Mouse (Mus musculus) embryonic facial prominence, embryonic 10.5 days (tissue): ENCODE measurements around the gene 1700057G04Rik. TPM values are rescaled to one million over a fixed set of nuclear protein-coding genes. Genes with fewer than 3 reads are reported as not detected.

Experiments used
- DNase-seq: peaks from one replicate; pipeline ENCODE4 v3.0.0-alpha.2; 2017; ENCODE audit warnings: low spot score
- H3K27ac ChIP-seq: fragments of 300-500 bp; sonication (generic); replicated peaks from 2 replicates; pipeline ENCODE4 v1.5.1; 2016; ENCODE audit warnings: mild to moderate bottlenecking
- H3K27me3 ChIP-seq: fragments of 300-500 bp; sonication (generic); replicated peaks from 2 replicates; pipeline ENCODE4 v1.6.1; 2016; ENCODE audit warnings: low read depth, mild to moderate bottlenecking; ENCODE audit not compliant: poor library complexity, severe bottlenecking
- H3K36me3 ChIP-seq: fragments of 300-500 bp; sonication (generic); replicated peaks from 2 replicates; pipeline ENCODE4 v1.6.1; 2016; ENCODE audit warnings: mild to moderate bottlenecking, moderate library complexity
- H3K4me1 ChIP-seq: fragments of 300-500 bp; sonication (generic); 2 replicates; pipeline ENCODE4 v1.6.1; 2016
- H3K4me3 ChIP-seq: fragments of 300-500 bp; sonication (generic); 2 replicates; pipeline ENCODE4 v1.5.1; 2016; ENCODE audit warnings: mild to moderate bottlenecking, moderate library complexity
- H3K9me3 ChIP-seq: fragments of 300-500 bp; sonication (generic); 2 replicates; pipeline ENCODE4 v1.6.1; 2016; ENCODE audit warnings: mild to moderate bottlenecking
- WGBS: fragments of 180-500 bp; shearing (Covaris S2); methylation state at CpG from one replicate; pipeline ENCODE4 v1.1.7; 2016; 5-methylcytosine and 5-hydroxymethylcytosine counted together
- microRNA-seq: library from miRNA; unstranded; fragments of <30 nt; microRNA quantifications from one replicate; pipeline ENCODE4, GENCODE M21; 2017
- polyA plus RNA-seq: library from polyadenylated mRNA; unstranded; fragments of >200 nt; fragmentation: Nextera tagmentation; extraction: Ambion mirVana; gene quantifications from 2 replicates; pipeline ENCODE4 v1.2.1, GENCODE M21; 2016

Gene 1700057G04Rik
- polyA plus RNA-seq, 1 experiment from 2014 or later = not detected

DNA sequence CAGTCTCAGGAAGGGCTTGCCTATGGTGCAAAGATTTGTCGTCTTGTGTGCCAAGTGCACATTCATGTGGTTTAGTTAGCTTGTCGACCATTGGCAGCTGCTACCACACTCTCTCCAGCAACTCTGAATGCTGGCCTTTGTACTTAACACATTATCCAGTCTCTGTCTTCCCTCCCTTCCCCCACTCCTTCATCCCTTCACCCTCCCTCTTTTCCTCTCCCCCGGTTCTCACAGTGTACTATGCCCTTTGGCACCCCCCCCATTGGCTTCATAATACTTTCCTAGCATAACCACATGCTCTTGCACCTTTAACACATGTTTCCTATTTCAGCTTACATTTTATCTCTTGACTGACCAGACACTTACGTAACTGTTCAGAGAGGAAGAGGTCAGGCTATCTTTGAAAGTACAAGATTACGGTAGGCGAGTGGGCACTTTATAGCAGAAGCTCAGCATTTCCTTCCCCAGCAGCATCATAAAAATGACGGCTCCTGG is 65.6 kb downstream of the 1700057G04Rik start:
- no peak overlapping the region for H3K4me3 ChIP-seq
- peak; percentile 13 for DNase-seq
- no peak overlapping the region for H3K27ac ChIP-seq
- H3K27me3 ChIP-seq = no peaks in the 10 kb centered on the region
- 49% methylated on average over 7 of the region's 7 CpGs for WGBS
- H3K36me3 ChIP-seq = no peaks in the 10 kb centered on the region
- H3K4me1 ChIP-seq = peaks cover 13% of the 10 kb centered on the region
- no peaks in the 10 kb centered on the region for H3K9me3 ChIP-seq

DNA sequence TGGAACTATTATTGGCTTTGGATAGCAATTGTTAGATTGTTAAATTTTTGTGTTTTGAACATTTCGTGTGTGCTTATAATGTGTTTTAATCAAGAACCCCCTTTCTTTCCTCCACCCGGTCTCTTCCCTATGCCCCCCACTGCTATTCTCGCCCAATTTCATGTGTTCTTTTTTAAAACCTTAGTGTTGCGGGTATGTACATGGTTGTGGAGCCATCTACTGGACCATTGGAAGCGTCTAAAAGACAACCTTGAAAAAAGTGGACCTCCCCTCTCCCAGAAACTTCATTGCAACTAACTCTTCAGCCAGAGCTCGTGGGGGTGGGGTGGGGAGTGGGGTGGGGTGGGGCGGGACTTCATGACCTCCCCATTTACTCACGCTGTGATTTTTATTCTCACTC is 66.2 kb downstream of the 1700057G04Rik start:
- Histone ChIP-seq H3K27me3 (no peaks in the 10 kb centered on the region), H3K9me3 (no peaks in the 10 kb centered on the region), H3K4me1 (peaks cover 13% of the 10 kb centered on the region), H3K4me3 (no peak overlapping the region), H3K36me3 (no peaks in the 10 kb centered on the region), H3K27ac (no peak overlapping the region)
- DNase-seq = no peak
- WGBS = 73% methylated on average over 8 of the region's 8 CpGs

DNA sequence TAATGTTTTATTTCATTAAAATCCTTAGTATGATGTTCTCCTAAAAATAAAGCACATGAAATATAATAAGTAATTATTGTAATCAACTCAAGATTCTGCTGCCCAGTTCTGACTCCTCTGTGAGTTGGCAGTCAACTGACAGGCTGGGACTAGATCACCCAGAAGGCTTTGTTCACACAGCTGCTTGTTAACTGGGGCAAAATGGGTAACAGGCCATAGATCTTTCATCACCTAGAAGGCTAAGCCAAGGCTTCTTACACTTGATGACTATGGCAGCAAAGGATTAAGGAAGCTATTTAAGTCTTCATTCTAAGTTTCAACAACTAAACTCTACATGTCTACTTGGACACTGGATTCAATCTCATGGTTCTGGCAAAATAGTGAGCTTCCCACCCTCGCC is 68.8 kb downstream of the 1700057G04Rik start:
- H3K27me3 ChIP-seq = no peaks in the 10 kb centered on the region
- 86% methylated on average over 1 of the region's 1 CpGs for WGBS
- no peak overlapping the region for H3K4me3 ChIP-seq

DNA sequence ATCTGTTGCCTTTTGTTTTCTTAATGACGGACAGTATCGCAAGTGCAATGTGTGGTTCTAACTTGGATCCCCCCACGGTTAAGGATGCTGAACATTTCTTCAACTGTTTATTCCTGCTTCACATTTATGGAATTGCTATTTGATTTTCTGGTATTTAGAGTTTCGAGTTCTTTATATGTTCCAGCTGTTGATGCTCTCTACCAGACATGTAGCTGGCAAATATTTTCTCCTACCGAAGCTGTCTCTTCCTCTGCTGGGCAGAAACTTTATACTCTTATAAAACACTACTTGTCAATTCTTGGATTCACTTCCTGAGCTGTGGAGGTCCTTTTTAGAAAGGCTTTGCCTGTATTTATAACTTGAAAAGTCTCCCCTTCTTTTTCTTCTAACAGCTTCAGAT is 70.1 kb downstream of the 1700057G04Rik start:
- no peaks in the 10 kb centered on the region for H3K36me3 ChIP-seq
- 82% methylated on average over 5 of the region's 5 CpGs for WGBS
- no peaks in the 10 kb centered on the region for H3K27me3 ChIP-seq
- H3K27ac ChIP-seq = no peak overlapping the region
- H3K9me3 ChIP-seq = no peaks in the 10 kb centered on the region
- no peak for DNase-seq
- peaks cover 7% of the 10 kb centered on the region for H3K4me1 ChIP-seq
- H3K4me3 ChIP-seq = no peak overlapping the region

More for the DNA sequence above, 68.8 kb downstream of the 1700057G04Rik start:
- Histone ChIP-seq H3K4me1 (peaks cover 13% of the 10 kb centered on the region), H3K36me3 (no peaks in the 10 kb centered on the region), H3K9me3 (no peaks in the 10 kb centered on the region), H3K27ac (no peak overlapping the region)
- DNase-seq = no peak

DNA sequence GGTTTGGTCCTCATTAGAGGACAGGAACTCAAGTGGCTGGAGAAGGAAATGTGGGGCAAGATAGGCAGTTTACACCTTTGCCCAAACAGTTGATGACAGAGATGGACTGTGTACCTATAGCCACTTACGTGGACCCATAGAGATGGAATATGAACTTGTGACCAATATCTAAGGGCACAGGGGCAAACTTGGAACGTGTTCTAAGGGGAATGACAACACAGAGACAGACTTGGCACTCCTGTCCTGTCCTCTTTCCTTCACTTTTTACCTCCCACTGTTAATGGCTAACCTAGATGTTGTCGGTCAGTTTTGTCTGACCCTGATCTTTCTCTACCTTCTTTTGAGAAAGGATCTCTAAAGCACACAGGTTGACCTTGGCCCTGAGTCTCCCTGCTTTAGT is 74.2 kb downstream of the 1700057G04Rik start:
- Histone ChIP-seq H3K9me3 (no peaks in the 10 kb centered on the region), H3K36me3 (no peaks in the 10 kb centered on the region), H3K4me1 (no peaks in the 10 kb centered on the region), H3K27ac (no peak overlapping the region), H3K4me3 (no peak overlapping the region), H3K27me3 (no peaks in the 10 kb centered on the region)
- DNase-seq = no peak
- WGBS = 83% methylated on average over 3 of the region's 3 CpGs

DNA sequence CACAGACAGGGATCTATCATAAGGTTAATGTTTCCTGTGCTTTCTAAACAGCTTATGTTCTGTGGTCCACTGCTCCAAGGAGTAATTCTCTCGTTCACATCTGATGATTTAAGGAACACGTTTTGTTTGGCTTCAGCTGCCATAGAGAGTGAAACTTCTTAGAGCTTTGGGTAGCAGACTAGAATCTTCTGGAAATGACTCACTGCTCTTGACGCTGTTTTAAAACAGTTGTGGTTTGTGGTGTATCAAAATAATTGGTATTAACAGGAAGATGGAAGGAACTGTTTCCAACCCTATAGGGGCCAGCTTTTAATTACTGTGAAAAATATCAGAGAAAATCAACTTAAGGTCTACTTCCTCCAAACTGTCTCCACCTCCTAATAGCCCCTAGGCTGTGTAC is 75.2 kb downstream of the 1700057G04Rik start:
- no peaks in the 10 kb centered on the region for H3K9me3 ChIP-seq
- H3K27me3 ChIP-seq = no peaks in the 10 kb centered on the region
- H3K4me1 ChIP-seq = no peaks in the 10 kb centered on the region
- no peaks in the 10 kb centered on the region for H3K36me3 ChIP-seq
- no peak for DNase-seq
- no peak overlapping the region for H3K4me3 ChIP-seq
- 75% methylated on average over 3 of the region's 3 CpGs for whole genome bisulfite sequencing
- H3K27ac ChIP-seq = no peak overlapping the region

DNA sequence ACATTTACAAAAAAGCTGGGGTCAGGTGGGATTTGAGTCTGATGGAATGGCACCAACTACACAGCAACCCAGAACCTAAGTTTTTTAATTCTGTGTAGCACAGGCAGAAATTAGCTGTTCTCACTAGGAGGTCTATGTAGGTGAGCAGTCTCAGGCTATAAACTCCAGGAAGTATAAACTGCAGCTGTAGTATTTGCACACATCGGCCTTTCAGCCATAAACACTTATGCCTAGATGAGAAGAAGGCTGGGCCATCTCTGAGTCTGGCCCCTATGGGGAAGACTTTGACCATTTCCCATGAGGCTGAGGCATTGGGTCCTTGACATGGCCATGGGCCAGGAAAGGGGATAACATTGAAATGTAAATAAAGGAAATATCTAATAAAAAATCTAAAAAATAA is 76.7 kb downstream of the 1700057G04Rik start:
- no peak for DNase-seq
- 91% methylated on average over 1 of the region's 1 CpGs for WGBS
- no peak overlapping the region for H3K4me3 ChIP-seq
- no peak overlapping the region for H3K27ac ChIP-seq
- H3K9me3 ChIP-seq = no peaks in the 10 kb centered on the region
- H3K36me3 ChIP-seq = no peaks in the 10 kb centered on the region
- no peaks in the 10 kb centered on the region for H3K4me1 ChIP-seq
- H3K27me3 ChIP-seq = no peaks in the 10 kb centered on the region

DNA sequence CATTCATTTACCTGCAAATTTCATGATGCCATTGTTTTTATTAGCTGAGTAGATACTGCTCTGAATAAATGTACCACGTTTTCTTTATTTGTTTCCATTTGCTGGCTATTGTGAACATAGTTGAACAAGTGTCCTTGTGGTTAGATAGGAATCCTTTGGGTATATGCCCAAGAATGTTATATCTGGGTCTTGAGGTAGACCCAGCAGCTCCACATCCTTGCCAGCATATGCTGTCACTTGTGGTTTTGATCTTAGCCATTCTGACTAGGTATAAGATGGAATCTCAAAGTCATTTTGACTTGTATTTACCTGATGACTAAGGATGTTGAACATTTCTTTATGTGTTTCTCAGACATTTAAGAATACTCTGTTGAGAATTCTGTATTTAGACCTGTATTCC is 77.7 kb downstream of the 1700057G04Rik start:
- no peaks in the 10 kb centered on the region for H3K9me3 ChIP-seq
- WGBS = 72% methylated on average over 1 of the region's 1 CpGs
- no peak overlapping the region for H3K27ac ChIP-seq
- no peak for DNase-seq
- no peaks in the 10 kb centered on the region for H3K36me3 ChIP-seq
- no peaks in the 10 kb centered on the region for H3K27me3 ChIP-seq
- H3K4me3 ChIP-seq = no peak overlapping the region
- H3K4me1 ChIP-seq = no peaks in the 10 kb centered on the region

DNA sequence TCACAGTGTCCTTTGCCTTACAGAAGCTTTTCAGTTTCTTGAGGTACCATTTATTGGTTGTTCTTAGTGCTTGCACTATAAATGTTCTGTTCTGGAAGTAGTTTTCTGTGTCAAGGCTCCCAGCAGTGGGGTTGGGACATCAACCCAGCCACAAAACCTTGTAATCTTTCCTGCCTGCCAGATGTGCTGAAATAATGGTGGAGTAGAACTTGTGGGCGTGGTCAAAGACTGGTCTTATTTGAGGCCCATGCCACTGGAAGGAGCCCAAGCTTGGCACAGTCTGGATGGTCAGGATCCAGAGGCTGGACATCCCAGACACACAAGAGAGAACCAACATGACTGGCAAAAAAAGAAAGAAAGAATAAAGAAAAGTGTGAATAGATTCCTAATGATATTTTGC is 78.2 kb downstream of the 1700057G04Rik start:
- H3K9me3 ChIP-seq = no peaks in the 10 kb centered on the region
- DNase-seq = no peak
- H3K27me3 ChIP-seq = no peaks in the 10 kb centered on the region
- H3K36me3 ChIP-seq = no peaks in the 10 kb centered on the region
- WGBS = 88% methylated on average over 1 of the region's 1 CpGs
- no peak overlapping the region for H3K4me3 ChIP-seq
- H3K4me1 ChIP-seq = no peaks in the 10 kb centered on the region
- no peak overlapping the region for H3K27ac ChIP-seq

DNA sequence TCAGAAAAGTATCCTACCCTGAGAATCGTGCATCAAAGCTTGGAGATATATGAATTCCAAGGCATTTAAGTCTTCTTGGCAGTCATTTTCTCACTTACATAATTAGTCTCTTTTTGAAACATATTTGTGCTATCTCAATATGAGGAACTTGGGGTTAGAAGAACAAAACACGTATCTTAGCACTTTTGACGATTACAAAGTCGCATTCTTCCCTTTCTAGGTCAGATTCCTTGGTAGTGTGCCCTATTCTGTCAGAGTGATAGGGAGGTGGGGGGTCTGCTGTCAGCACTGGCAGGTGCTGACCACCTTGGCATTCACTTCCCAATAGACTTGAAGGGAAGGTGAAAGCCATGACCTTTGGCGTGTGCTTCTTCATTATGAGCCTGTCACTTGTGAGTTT is 93.5 kb downstream of the 1700057G04Rik start:
- Histone ChIP-seq H3K4me1 (no peaks in the 10 kb centered on the region), H3K4me3 (no peak overlapping the region), H3K9me3 (no peaks in the 10 kb centered on the region), H3K27me3 (no peaks in the 10 kb centered on the region), H3K36me3 (no peaks in the 10 kb centered on the region), H3K27ac (no peak overlapping the region)
- no peak for DNase-seq
- WGBS = 88% methylated on average over 5 of the region's 5 CpGs

Small RNA genes within 50 kb of the gene (microRNA-seq; reads per million reads assigned to microRNA genes)
- not detected for gene Mir6386

Other genes starting within 250 kb of the 1700057G04Rik start
- gene Plscr5, start 116.4 kb upstream of the 1700057G04Rik start, polyA plus RNA-seq = not detected in 2 replicates
- gene Plscr1, start 59.6 kb upstream of the 1700057G04Rik start, polyA plus RNA-seq = 30.0 and 31.7 TPM in 2 replicates
- gene Plscr2, start 33.8 kb upstream of the 1700057G04Rik start, polyA plus RNA-seq = 0.15 and 0.45 TPM in 2 replicates
- gene Plscr4, start 148.0 kb downstream of the 1700057G04Rik start, polyA plus RNA-seq = 0.79 and 0.98 TPM in 2 replicates
- 29.8 and 29.9 TPM in 2 replicates for gene Plod2, start 232.8 kb downstream of the 1700057G04Rik start, polyA plus RNA-seq